Mouse (Mus musculus) testis, adult 2 months (tissue): ENCODE results near the gene Actr1b.
A peak's percentile ranks its signal among the peaks of the same experiment; 100 is the strongest.

Experiments
- CTCF ChIP-seq: fragments of 200-500 bp; IDR thresholded peaks from 2 replicates; pipeline ENCODE4 v1.5.1; 2012; ENCODE audit warnings: low read depth, mild to moderate bottlenecking, inconsistent platforms, low read length, moderate library complexity; ENCODE audit not compliant: control insufficient read depth, insufficient read depth, insufficient replicate concordance
- POLR2A ChIP-seq: fragments of 200-500 bp; IDR thresholded peaks from 2 replicates; pipeline ENCODE4 v1.6.1; 2012; ENCODE audit warnings: low read depth, mild to moderate bottlenecking, inconsistent platforms, low read length, moderate library complexity; ENCODE audit not compliant: control insufficient read depth

GRCm38 (mm10) chr1:36714311-36714710, at the start of gene Actr1b:
- TF ChIP-seq CTCF (no peak), POLR2A (peak; percentile 91; the same call in 1 of the 2 replicates)
